In genomic region chr2:103682927-103683442, GRCm38 (mm10) we compare ENCODE assay signal across 10 mouse cellular contexts.
DNase-seq lines count a peak whose midpoint lies in the region; ATAC-seq lines count a peak whose summit lies in the region.
"Had no signal": no experiment of that assay in that cellular context is flagged by ENCODE, and none has a peak within 500 bp of the region (broad histone marks: within the 10 kb centered on the region; RNA-seq: fewer than 3 reads in every experiment).

No protein-coding gene starts in this region.

- peak overlapping the region; percentile 31 for H3K27ac ChIP-seq in heart, embryonic 10.5 days
- no peak overlapping the region for H3K27ac ChIP-seq in forebrain, embryonic 12.5 days
- H3K27ac ChIP-seq: liver, embryonic 15.5 days had no signal

- H3K4me3 ChIP-seq in heart, embryonic 10.5 days, result no peak overlapping the region
- no peak overlapping the region for H3K4me3 ChIP-seq in forebrain, embryonic 12.5 days (replicated peaks)
- H3K4me3 ChIP-seq: liver, embryonic 15.5 days had no signal

- 88% methylated on average over 9 of the region's 9 CpGs for WGBS in heart, embryonic 10.5 days
- WGBS in forebrain, embryonic 12.5 days, result 76% methylated on average over 9 of the region's 9 CpGs

- H3K4me1 ChIP-seq in heart, embryonic 10.5 days, result peaks cover 37% of the 10 kb centered on the region
- peaks cover 27% of the 10 kb centered on the region for H3K4me1 ChIP-seq in forebrain, embryonic 12.5 days

- no peaks in the 10 kb centered on the region for H3K9me3 ChIP-seq in heart, embryonic 10.5 days
- no peaks in the 10 kb centered on the region for H3K9me3 ChIP-seq in forebrain, embryonic 12.5 days
- H3K9me3 ChIP-seq: liver, embryonic 15.5 days had no signal

- no peak overlapping the region for H3K4me2 ChIP-seq in forebrain, embryonic 12.5 days
- H3K4me2 ChIP-seq: liver, embryonic 15.5 days had no signal

- H3K36me3 ChIP-seq in heart, embryonic 10.5 days, result peaks cover 32% of the 10 kb centered on the region
- 0 out of 2 replicates have a peak, but pooled peaks cover 3% of the 10 kb centered on the region for H3K36me3 ChIP-seq in forebrain, embryonic 12.5 days (replicated peaks)
- H3K36me3 ChIP-seq: liver, embryonic 15.5 days had no signal

- DNase-seq in heart, embryonic 10.5 days (ENCODE audit: low spot score), result no peak
- DNase-seq in heart, postnatal 36 days, result no peak
- peak; percentile 51 to 57 for DNase-seq in B cell, adult 2 months
- DNase-seq in lung, postnatal 36 days, result peak; percentile 29
- no peak for DNase-seq in cerebellum, adult 18-20 months
- no peak for DNase-seq in adrenal gland, adult 18-20 months (ENCODE audit: low spot score in 2 of 2)
- DNase-seq in retina, embryonic 14.5 days (ENCODE audit: low spot score), result no peak
- DNase-seq: cerebellum, adult 9-11 months had no signal

- H3K9ac ChIP-seq in forebrain, embryonic 12.5 days, result no peak overlapping the region
- H3K9ac ChIP-seq: liver, embryonic 15.5 days had no signal

- no peaks in the 10 kb centered on the region for H3K27me3 ChIP-seq in heart, embryonic 10.5 days (ENCODE audit: insufficient read depth, poor library complexity, severe bottlenecking)
- H3K27me3 ChIP-seq in forebrain, embryonic 12.5 days, result no peaks in the 10 kb centered on the region

- intact Hi-C loops in heart, postnatal 36 days (cut with DNase I), result no loop called here

- peak; percentile 36; the same call in 1 of the 2 replicates for ATAC-seq in forebrain, embryonic 12.5 days (ENCODE audit: low FRiP score)

Comparison
In these comparisons a context has a peak if more than half of its experiments do, and no peak if none do; other contexts are left out.
1. DNase-seq: peak in B cell, adult 2 months (2 of 2) and lung, postnatal 36 days (single experiment); none in heart, embryonic 10.5 days (single experiment), heart, postnatal 36 days (0 of 2), cerebellum, adult 18-20 months (0 of 2), adrenal gland, adult 18-20 months (0 of 2) and retina, embryonic 14.5 days (single experiment).